Mouse (Mus musculus) intestine, embryonic 15.5 days (tissue): ENCODE measurements around the gene Hsf2bp. TPM values are rescaled to one million over a fixed set of nuclear protein-coding genes. Genes with fewer than 3 reads are reported as not detected.

Source experiments
- polyA plus RNA-seq: library from polyadenylated mRNA; unstranded; fragments of >200 nt; fragmentation: Nextera tagmentation; extraction: Ambion mirVana; gene quantifications from 2 replicates; pipeline ENCODE4 v1.2.1, GENCODE M21; 2015

Gene Hsf2bp
- polyA plus RNA-seq, 1 experiment from 2014 or later, result 0.33 TPM

Other genes starting within 250 kb of the Hsf2bp start
- gene Sik1, start 180.5 kb downstream of the Hsf2bp start, polyA plus RNA-seq, result 8.8 and 9.2 TPM in 2 replicates
- gene Rrp1b, start 249 bp downstream of the Hsf2bp start, polyA plus RNA-seq, result 52.7 and 56.6 TPM in 2 replicates
- gene Notch3, start 130.5 kb upstream of the Hsf2bp start, polyA plus RNA-seq, result 8.1 and 8.3 TPM in 2 replicates
- 0.14 and 0.16 TPM in 2 replicates for gene Ephx3, start 153.2 kb upstream of the Hsf2bp start, polyA plus RNA-seq
- gene Brd4, start 248.4 kb upstream of the Hsf2bp start, polyA plus RNA-seq, result 68.1 and 70.5 TPM in 2 replicates